Mouse (Mus musculus) C2C12 (cell line): Measurements from ENCODE around the gene Flnb. TPM values are rescaled to one million over a fixed set of nuclear protein-coding genes. Genes with fewer than 3 reads are reported as not detected.

Source experiments
- H3K27me3 ChIP-seq: one replicate; pipeline ENCODE4 v1.6.1; 2011; ENCODE audit not compliant: control insufficient read depth, insufficient read depth, insufficient read length
- H3K36me3 ChIP-seq: one replicate; pipeline ENCODE4 v1.6.1; 2011; ENCODE audit not compliant: control insufficient read depth, insufficient read depth
- H3K4me3 ChIP-seq: one replicate; pipeline ENCODE4 v1.5.1; 2011; ENCODE audit warnings: mild to moderate bottlenecking, control low read depth; ENCODE audit not compliant: poor library complexity, insufficient read depth, severe bottlenecking
- H3K79me2 ChIP-seq: one replicate; pipeline ENCODE4 v1.6.1; 2011; ENCODE audit not compliant: control insufficient read depth, insufficient read depth
- H3K79me3 ChIP-seq: one replicate; pipeline ENCODE4 v1.6.1; 2011; ENCODE audit warnings: low read depth, control low read depth
- H3ac ChIP-seq: one replicate; pipeline ENCODE3; 2011; ENCODE audit warnings: low read depth; ENCODE audit not compliant: control insufficient read depth, insufficient read length
- CEBPB ChIP-seq: IDR thresholded peaks from one replicate; pipeline ENCODE4 v1.6.1; 2011; ENCODE audit warnings: low read depth, mild to moderate bottlenecking, control low read depth, moderate library complexity
- CTCF ChIP-seq: IDR thresholded peaks from one replicate; pipeline ENCODE4 v1.5.1; 2011; ENCODE audit not compliant: control insufficient read depth, insufficient read depth, insufficient read length
- FOSL1 ChIP-seq: IDR thresholded peaks from one replicate; pipeline ENCODE4 v1.8.0; 2011; ENCODE audit warnings: mild to moderate bottlenecking, low read length; ENCODE audit not compliant: poor library complexity, insufficient read depth, severe bottlenecking
- MAX ChIP-seq: IDR thresholded peaks from one replicate; pipeline ENCODE4 v1.6.1; 2011; ENCODE audit warnings: mild to moderate bottlenecking, control low read depth
- MYOD1 ChIP-seq: IDR thresholded peaks from one replicate; pipeline ENCODE4 v1.6.1; 2011; ENCODE audit warnings: low read depth; ENCODE audit not compliant: control insufficient read depth, insufficient read length
- MYOG ChIP-seq: IDR thresholded peaks from one replicate; pipeline ENCODE4 v1.6.1; 2011; ENCODE audit not compliant: control insufficient read depth, insufficient read length; ENCODE audit errors: extremely low read depth
- USF1 ChIP-seq: IDR thresholded peaks from one replicate; pipeline ENCODE4 v1.6.1; 2011; ENCODE audit warnings: low read depth, mild to moderate bottlenecking, control low read depth, moderate library complexity
- polyA plus RNA-seq: library from polyadenylated mRNA; unstranded; fragments of >200 nt; fragmentation: generic; extraction: Trizol; gene quantifications from one replicate; pipeline ENCODE4 v1.2.1, GENCODE M21; 2012; ENCODE audit warnings: missing spikeins

The Flnb gene
- polyA plus RNA-seq, 1 experiment: 154 TPM

GRCm38 (mm10) chr14:7867841-7868240 lies 50.1 kb downstream of the Flnb start:
- Histone ChIP-seq H3K36me3 (peaks cover 79% of the 10 kb centered on the region), H3K79me2 (peaks cover 82% of the 10 kb centered on the region), H3K79me3 (peaks cover 72% of the 10 kb centered on the region), H3K27me3 (no peaks in the 10 kb centered on the region), H3ac (no peak overlapping the region), H3K4me3 (no peak overlapping the region)
- TF ChIP-seq MYOD1 (no peak), MYOG (no peak), CEBPB (no peak), MAX (no peak), USF1 (no peak), CTCF (no peak), FOSL1 (no peak)

- Histone ChIP-seq H3K79me3 (peaks cover 60% of the 10 kb centered on the region), H3K4me3 (no peak overlapping the region), H3K79me2 (peaks cover 81% of the 10 kb centered on the region), H3ac (no peak overlapping the region), H3K27me3 (no peaks in the 10 kb centered on the region), H3K36me3 (peaks cover 89% of the 10 kb centered on the region)
- no peak for TF ChIP-seq CEBPB
These were observed 52.0 kb downstream of the Flnb start for GRCm38 (mm10) chr14:7869796-7870195.

GRCm38 (mm10) chr14:7873552-7873951 lies 55.8 kb downstream of the Flnb start:
- Histone ChIP-seq H3K79me3 (peaks cover 32% of the 10 kb centered on the region), H3K27me3 (no peaks in the 10 kb centered on the region), H3ac (no peak overlapping the region), H3K79me2 (peaks cover 71% of the 10 kb centered on the region), H3K36me3 (peaks cover 91% of the 10 kb centered on the region), H3K4me3 (no peak overlapping the region)
- TF ChIP-seq MAX: no peak
- TF ChIP-seq CEBPB: no peak
- no peak for TF ChIP-seq USF1
- TF ChIP-seq MYOG: no peak
- no peak for TF ChIP-seq FOSL1
- TF ChIP-seq MYOD1: peak; percentile 11

- H3K79me2 ChIP-seq: peaks cover 73% of the 10 kb centered on the region
- H3ac ChIP-seq: no peak overlapping the region
- TF ChIP-seq MYOD1 (no peak), USF1 (no peak), CEBPB (no peak), MAX (no peak), CTCF (no peak), MYOG (no peak), FOSL1 (no peak)
- H3K36me3 ChIP-seq: peaks cover 89% of the 10 kb centered on the region
- H3K27me3 ChIP-seq: no peaks in the 10 kb centered on the region
- H3K4me3 ChIP-seq: no peak overlapping the region
- H3K79me3 ChIP-seq: peaks cover 24% of the 10 kb centered on the region
These were observed 56.7 kb downstream of the Flnb start for GRCm38 (mm10) chr14:7874495-7874894.

- Histone ChIP-seq H3ac (no peak overlapping the region), H3K27me3 (no peaks in the 10 kb centered on the region), H3K79me2 (peaks cover 75% of the 10 kb centered on the region), H3K36me3 (peaks cover 84% of the 10 kb centered on the region), H3K79me3 (peaks cover 26% of the 10 kb centered on the region), H3K4me3 (no peak overlapping the region)
- TF ChIP-seq CTCF (no peak), MYOD1 (no peak), FOSL1 (no peak), MYOG (no peak), MAX (no peak)
These were observed 60.2 kb downstream of the Flnb start for GRCm38 (mm10) chr14:7877957-7878356.

GRCm38 (mm10) chr14:7880389-7880788 lies 62.6 kb downstream of the Flnb start:
- TF ChIP-seq FOSL1 (no peak), CEBPB (peak; percentile 95), MAX (no peak), MYOG (no peak), CTCF (no peak), MYOD1 (peak; percentile 23), USF1 (peak; percentile 73)
- Histone ChIP-seq H3ac (no peak overlapping the region), H3K4me3 (no peak overlapping the region), H3K27me3 (no peaks in the 10 kb centered on the region), H3K36me3 (peaks cover 87% of the 10 kb centered on the region), H3K79me3 (peaks cover 21% of the 10 kb centered on the region), H3K79me2 (peaks cover 58% of the 10 kb centered on the region)
